Mouse (Mus musculus): ENCODE measurements around the gene Hsf4.

Gene Hsf4

DNA sequence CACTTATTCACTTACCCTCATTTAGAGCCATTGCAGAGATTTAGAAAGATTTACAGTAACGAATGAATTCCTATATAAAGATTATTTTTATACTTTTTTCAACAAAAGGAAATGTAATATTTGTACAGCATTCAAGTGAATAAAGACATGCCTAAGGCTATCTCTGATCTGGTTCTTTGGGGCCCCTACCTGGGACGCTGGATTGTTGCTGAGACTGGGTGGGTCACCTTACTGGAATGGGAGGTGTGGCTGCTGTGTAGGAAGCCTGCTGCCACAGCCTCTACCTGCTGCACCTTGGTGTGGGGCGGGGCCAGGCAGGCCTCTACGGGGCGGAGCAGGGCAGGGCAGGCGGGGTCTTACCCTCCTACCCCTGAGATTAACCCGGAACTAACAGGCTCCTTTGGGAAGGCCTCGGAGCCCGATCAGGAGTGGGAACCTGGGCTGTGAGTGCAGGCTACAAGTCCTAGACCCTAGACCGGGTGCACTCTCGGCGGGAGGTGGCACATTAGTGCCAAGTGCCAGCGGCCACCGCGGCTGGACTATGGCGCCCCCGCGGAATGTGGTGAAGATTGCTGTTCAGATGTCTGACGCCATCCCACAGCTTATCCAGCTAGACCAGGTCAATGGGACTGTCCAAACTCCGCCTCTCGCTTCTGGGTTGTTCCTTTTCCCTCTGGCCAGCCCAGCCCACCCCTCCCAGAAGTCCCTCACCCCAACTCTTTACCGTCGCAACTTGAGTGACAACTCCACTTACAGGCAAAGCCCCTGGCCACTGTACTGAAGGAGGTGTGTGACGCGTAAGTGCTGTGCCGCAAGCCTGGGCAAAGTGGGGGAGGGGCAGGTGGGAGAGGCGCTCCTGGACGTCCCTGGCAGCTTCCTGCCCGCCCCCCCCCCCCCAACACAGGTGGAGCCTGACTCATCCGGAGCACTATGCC lies 35.9 kb downstream of the Hsf4 start, which contains the start of gene Elmo3:
Gene Elmo3, plus strand, starts transcription at position 391 of the 935 bp plus-strand sequence.
- peak; percentile 78 for DNase-seq (ENCODE audit: low spot score)

DNA sequence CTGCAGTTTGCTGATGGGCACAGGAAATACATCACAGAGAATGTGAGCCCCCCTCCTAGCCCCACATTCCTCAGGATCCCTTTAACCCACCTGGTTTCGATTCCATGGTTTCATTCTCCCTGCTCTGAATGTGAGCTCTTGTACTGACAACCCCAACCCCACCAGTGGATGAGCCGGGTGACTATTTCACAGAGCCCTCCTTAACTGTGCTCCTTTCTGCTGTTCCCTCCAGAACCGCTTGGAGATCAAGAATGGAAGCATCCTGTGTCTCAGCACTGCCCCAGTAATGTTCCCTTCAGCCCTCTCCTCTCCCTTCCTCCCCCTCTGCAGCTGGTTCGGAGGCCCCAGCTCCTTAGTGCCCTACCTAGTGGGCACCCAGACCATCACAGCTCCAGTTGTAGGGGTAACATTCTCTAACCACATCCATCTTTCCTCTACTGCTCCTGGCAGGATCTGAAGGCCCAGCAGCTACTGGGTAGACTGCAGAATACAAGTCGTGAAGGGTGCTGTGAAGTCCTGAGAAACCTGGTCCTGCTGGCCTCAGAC lies 36.6 kb downstream of the Hsf4 start:
- no peak for DNase-seq (ENCODE audit: low spot score)

DNA sequence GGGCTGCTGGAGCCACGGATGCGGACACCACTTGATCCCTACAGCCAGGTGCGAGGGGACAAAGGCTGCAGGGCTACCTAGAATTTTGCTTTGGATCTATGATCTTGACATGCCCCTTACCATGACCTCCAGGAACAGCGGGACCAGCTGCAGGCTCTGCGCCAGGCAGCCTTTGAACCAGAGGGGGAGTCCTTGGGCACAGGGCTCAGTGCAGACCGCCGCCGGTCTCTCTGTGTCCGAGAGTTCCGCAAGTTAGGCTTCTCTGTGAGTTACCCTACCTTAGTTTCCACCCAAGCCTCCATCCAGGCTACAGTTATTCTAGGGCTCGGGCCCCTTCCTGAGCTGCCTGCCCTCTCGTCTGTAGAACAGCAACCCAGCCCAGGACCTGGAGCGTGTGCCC lies 38.1 kb downstream of the Hsf4 start:
- no peak for DNase-seq (ENCODE audit: low spot score)

DNA sequence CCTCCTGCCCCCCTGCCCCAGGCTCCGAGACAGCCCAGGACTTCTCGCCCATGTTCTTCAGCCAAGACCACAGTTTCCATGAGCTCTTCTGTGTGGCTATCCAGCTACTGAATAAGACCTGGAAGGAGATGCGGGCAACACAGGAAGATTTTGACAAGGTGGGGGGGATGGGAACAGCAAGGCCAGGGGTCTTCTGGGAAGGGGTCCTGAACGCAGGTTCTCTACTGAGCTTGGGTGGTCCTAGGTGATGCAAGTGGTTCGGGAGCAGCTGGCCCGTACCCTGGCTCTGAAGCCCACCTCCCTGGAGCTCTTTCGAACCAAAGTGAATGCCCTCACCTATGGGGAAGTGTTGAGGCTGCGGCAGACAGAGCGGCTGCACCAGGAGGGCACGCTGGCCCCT lies 38.8 kb downstream of the Hsf4 start:
- no peak for DNase-seq (ENCODE audit: low spot score)

DNA sequence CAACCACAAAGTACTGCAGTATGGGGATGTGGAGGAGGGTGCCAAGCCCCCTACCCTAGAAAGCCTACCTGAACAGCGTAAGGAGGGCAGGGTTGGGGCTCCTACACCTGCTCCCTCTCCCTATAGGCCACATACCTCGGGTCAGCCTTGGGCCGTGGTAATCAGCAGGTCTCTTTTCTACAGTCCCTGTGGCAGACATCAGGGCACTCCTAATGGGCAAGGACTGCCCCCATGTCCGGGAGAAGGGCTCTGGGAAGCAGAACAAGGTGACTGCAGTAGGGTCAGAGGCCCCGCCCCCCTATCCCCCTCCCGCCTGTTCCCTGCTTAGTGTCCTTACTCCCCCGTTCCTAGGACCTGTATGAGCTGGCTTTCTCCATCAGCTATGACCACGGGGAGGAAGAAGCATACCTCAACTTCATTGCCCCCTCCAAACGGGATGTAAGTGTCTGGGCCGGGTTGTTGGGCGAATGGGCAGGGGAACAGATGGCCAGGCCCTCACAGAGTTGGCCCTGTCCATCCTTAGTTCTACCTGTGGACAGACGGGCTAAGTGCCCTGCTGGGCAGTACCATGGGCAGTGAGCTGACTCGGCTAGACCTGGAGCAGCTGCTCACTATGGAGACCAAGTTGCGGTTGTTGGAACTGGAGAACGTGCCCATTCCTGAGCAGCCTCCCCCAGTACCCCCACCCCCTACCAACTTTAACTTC lies 39.7 kb downstream of the Hsf4 start:
- no peak for DNase-seq (ENCODE audit: low spot score)

DNA sequence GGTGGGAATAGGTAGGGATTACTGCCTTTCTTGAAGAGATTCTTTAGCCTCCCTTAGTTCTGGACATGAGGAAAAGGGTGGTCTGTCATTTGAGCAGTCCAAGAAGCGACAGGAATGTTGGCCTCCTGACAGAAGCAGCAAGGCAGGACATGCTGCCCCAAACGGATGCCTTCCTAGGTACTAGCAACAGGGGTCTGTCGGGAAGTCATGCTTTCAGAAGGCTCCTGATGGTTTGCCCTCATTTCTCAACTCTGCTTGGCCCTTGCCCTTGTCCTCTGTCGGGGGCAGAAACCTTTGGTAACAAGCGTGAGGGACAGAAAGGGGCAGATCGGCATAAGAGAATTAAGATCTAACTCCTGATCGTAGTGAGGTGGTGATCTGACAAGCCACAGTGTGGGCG lies 40.5 kb downstream of the Hsf4 start:
- no peak for DNase-seq (ENCODE audit: low spot score)

DNA sequence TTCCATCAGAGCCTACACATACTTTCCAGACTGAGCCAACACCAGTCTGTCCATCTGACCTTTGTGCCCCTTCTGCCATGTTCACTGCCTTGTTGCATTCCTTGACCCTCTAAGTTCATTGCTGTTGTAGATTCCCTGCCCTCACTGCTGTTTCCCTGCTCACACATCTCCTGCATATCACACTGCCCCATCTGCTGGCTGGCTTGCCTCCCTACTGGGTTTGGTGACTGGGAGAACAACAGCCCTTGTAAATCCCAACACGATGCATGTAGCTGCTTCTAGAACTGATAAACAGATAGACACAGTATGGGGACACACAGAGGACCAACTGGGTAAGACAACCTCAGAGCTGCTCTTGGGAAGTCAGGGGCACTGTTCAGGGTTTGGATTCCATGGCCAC lies 42.1 kb downstream of the Hsf4 start:
- no peak for DNase-seq (ENCODE audit: low spot score)

DNA sequence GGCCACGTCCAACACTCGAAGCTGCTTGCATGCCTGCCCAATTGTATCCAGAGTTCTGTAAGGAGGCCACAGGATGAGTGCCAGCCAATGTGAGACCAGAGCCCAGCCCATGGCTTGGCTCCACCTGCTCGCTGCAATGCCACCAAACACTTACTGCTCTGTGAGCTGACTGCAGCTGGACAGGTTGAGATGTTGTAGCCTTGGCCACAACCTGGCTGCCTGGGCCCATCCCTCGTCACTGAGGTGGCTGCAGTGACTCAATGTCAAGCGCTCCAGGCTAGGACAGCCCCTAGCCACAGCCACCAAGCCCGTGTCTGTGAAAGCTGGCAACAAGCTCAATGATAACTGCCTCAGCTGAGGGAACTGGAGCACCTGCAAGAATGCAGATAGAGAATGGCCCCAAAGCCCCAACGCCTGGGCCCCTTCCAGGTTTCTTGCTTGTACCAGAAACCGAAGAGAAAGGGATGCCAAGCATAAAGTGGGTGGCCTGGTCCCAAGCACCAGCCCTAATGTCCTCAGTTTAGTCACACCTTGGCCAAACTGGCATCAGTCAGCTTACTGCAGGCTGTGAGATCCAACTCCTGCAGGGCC lies 43.4 kb downstream of the Hsf4 start:
- no peak for DNase-seq (ENCODE audit: low spot score)

DNA sequence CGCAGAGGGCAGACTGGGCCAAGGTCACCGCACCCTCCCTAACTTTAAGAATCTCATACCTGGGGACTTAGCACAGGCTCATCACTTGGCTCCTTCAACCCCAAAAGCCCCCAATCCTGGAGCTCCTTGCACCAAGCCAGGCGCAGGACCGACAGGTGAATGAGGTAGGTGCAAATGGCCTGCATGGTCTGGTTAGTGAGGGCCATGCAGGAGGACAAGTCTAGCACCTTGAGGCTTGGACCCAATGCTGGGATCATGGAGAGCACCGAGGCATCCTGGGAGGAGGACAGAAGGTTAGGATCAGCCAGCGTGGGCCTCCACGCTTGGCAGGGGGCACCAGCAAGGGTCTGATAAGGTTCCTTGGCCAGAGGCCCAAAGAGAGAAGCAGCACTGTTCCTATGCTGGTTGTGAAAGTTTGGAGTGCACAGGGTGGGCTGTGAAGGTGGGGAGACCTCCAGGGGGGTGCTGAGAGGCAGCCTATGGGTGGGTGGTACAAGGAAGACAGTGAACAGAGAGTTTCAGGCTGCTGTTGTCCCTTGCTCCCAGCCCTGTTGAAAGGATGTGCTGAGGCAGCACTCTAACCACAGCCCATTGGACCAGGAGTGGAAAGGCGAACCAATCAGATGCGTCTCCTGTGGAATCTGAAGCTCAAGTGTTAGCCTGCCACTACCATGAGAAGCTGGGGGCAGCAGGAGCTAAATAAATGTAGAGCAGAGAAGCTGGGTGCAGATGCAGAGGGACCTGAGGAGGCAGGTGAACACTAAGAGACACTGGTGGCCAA lies 44.2 kb downstream of the Hsf4 start:
- no peak for DNase-seq (ENCODE audit: low spot score)

DNA sequence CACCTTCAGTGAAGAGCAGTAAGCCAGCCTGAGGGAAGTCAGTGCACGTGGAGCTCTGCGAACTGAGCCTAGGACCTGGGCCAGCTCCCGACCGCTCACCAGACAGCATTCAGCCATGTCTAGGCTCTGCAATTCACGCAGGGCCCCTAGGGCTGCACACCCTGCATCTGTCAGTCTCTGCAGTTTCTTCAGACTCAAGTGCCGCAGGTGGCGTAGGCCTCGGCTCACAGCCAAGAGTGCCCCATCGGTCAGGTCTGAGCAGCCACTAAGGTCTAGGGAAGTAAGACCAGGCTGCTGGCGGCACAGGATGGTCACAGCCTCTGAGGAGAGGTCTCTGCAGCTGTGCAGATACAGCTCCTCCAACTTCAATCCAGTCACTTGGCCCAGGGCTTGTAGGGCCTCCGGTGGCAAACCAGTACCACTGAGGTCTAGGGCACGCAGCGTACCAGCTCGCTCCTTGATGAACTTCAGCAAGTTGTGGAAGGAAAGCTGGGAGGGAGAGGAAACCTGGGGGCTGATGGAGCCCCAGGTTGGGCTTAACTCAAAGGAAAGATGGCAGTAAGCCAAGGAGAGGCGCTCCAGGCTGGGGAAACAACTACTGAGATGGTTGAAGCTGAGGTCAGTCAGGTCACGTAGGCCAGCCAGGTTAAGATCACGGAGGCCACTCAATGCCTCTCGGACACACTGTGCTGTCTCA lies 45.6 kb downstream of the Hsf4 start:
- no peak for DNase-seq (ENCODE audit: low spot score)

DNA sequence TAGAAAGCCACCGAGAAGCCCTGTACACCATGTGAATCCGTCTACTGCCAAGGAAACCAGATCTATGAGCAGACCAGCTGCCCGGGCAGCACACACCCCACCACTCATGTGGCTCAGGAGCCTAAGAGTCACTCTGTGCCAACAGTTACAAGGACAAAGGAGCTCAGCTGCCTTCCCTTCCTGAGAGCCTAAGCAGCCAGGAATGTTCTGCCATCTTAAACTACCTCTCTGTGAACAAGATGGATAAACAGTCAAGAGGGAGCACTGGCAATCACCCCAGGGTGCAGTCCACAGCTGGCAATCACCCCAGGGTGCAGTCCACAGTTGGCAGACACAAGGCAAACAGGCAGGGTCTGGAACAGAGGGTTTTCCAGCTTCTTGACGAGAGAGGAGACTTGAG lies 48.3 kb downstream of the Hsf4 start:
- DNase-seq (ENCODE audit: low spot score), result no peak

DNA sequence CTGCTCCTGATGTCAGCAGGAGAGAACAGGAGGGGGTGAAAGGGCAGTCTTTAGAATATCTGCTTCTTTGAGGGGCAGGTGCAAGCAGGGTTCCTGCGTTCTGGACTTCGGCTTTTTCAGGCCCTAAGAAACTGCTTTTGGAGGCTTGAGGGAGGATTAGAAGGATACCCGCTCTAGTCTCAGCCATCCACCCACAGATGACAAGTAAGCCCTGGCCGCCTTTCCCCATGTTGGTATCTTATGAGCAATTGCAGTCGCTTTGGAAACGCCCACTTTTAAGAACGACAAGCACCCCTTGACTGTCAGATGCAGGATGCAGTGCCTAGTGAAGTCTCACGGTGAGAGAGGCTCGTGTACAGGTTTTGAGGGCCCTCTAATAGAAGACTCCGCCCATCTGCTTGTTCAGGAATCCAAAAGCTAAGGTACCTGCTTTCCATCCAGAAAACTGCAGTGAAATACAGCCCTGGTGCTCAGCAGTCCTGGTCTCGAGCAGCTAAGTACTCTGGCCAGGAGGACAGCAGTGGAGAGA lies 49.1 kb downstream of the Hsf4 start:
- no peak for DNase-seq (ENCODE audit: low spot score)

DNA sequence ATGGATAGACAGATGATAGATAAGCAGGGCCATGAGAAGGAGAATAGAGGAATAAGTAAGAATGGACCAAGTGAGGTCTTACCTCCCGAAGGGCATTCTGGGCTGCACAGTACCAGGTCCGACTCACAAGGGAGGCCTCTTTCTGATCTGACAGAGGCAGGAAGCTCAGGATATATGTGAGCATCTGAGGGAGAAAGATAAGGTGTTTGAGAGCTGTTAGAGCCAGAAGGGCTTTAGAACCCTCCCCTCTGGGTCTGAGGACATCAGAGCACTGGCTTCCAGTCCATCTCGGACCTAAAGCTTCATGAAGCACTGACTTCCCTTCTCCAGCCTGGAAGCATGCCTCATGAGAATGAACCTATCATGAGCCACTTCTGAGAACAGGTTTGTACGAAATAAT lies 53.6 kb downstream of the Hsf4 start:
- no peak for DNase-seq (ENCODE audit: low spot score)

All from testis, postnatal 10 days (tissue).